Mouse (Mus musculus) brown adipose tissue, adult 24 weeks (tissue): Measurements from ENCODE around the gene 5730522E02Rik. TPM values are rescaled to one million over a fixed set of nuclear protein-coding genes. Genes with fewer than 3 reads are reported as not detected.

Experiments used
- H3K27ac ChIP-seq: fragments of 200-500 bp; replicated peaks from 2 replicates; pipeline ENCODE4 v1.5.1; 2012; ENCODE audit warnings: low read depth, mild to moderate bottlenecking, low read length
- H3K4me1 ChIP-seq: fragments of 200-500 bp; 2 replicates; pipeline ENCODE4 v1.6.1; 2012; ENCODE audit warnings: low read length, mixed read lengths; ENCODE audit not compliant: control insufficient read depth, insufficient read depth, insufficient read length
- H3K4me3 ChIP-seq: fragments of 200-500 bp; 2 replicates; pipeline ENCODE4 v1.5.1; 2012; ENCODE audit warnings: low read depth, mild to moderate bottlenecking, low read length, moderate library complexity; ENCODE audit not compliant: insufficient read depth
- polyA plus RNA-seq: library from polyadenylated mRNA; stranded (reverse); fragments of >200 nt; gene quantifications from 2 replicates; pipeline ENCODE4 v1.2.4, GENCODE M21; 2012; ENCODE audit not compliant: missing spikeins, insufficient read depth, insufficient read length

The 5730522E02Rik gene
- polyA plus RNA-seq, 1 experiment = not detected

GRCm38 (mm10) chr11:25646282-25646681 is 564.3 kb downstream of the 5730522E02Rik start:
- Histone ChIP-seq H3K4me1 (no peaks in the 10 kb centered on the region), H3K27ac (no peak overlapping the region), H3K4me3 (no peak overlapping the region)

GRCm38 (mm10) chr11:25644767-25645622 is 565.6 kb downstream of the 5730522E02Rik start:
- Histone ChIP-seq H3K27ac (no peak overlapping the region), H3K4me3 (no peak overlapping the region), H3K4me1 (no peaks in the 10 kb centered on the region)

- Histone ChIP-seq H3K4me3 (no peak overlapping the region), H3K27ac (no peak overlapping the region), H3K4me1 (no peaks in the 10 kb centered on the region)
These were observed 603.7 kb downstream of the 5730522E02Rik start for GRCm38 (mm10) chr11:25606886-25607285.

GRCm38 (mm10) chr11:25600030-25600429 is 610.5 kb downstream of the 5730522E02Rik start:
- Histone ChIP-seq H3K4me3 (no peak overlapping the region), H3K27ac (no peak overlapping the region), H3K4me1 (no peaks in the 10 kb centered on the region)

GRCm38 (mm10) chr11:25595303-25595702 is 615.3 kb downstream of the 5730522E02Rik start:
- no peak overlapping the region for H3K4me3 ChIP-seq
- no peak overlapping the region for H3K27ac ChIP-seq

GRCm38 (mm10) chr11:25594780-25595179 is 615.8 kb downstream of the 5730522E02Rik start:
- Histone ChIP-seq H3K4me3 (no peak overlapping the region), H3K4me1 (no peaks in the 10 kb centered on the region), H3K27ac (no peak overlapping the region)

More at GRCm38 (mm10) chr11:25595303-25595702, 615.3 kb downstream of the 5730522E02Rik start:
- H3K4me1 ChIP-seq = no peaks in the 10 kb centered on the region

- no peak overlapping the region for H3K27ac ChIP-seq
- no peak overlapping the region for H3K4me3 ChIP-seq
- no peaks in the 10 kb centered on the region for H3K4me1 ChIP-seq
These were observed 618.3 kb downstream of the 5730522E02Rik start for GRCm38 (mm10) chr11:25592268-25592667.

- Histone ChIP-seq H3K27ac (no peak overlapping the region), H3K4me1 (no peaks in the 10 kb centered on the region), H3K4me3 (no peak overlapping the region)
These were observed 620.3 kb downstream of the 5730522E02Rik start for GRCm38 (mm10) chr11:25590215-25590614.

GRCm38 (mm10) chr11:25589509-25589908 is 621.1 kb downstream of the 5730522E02Rik start:
- no peak overlapping the region for H3K27ac ChIP-seq
- no peaks in the 10 kb centered on the region for H3K4me1 ChIP-seq
- H3K4me3 ChIP-seq = no peak overlapping the region

- no peak overlapping the region for H3K4me3 ChIP-seq
- H3K27ac ChIP-seq = no peak overlapping the region
- H3K4me1 ChIP-seq = no peaks in the 10 kb centered on the region
These were observed 636.5 kb downstream of the 5730522E02Rik start for GRCm38 (mm10) chr11:25574129-25574465.

GRCm38 (mm10) chr11:25573408-25574128 is 637.0 kb downstream of the 5730522E02Rik start:
- Histone ChIP-seq H3K4me1 (no peaks in the 10 kb centered on the region), H3K4me3 (no peak overlapping the region), H3K27ac (no peak overlapping the region)

GRCm38 (mm10) chr11:25571396-25571795 is 639.2 kb downstream of the 5730522E02Rik start:
- H3K4me1 ChIP-seq = no peaks in the 10 kb centered on the region
- no peak overlapping the region for H3K27ac ChIP-seq
- no peak overlapping the region for H3K4me3 ChIP-seq

Other genes starting within 250 kb of the 5730522E02Rik start
- 3.0 and 9.4 TPM in 2 replicates for gene Fancl, start 175.4 kb upstream of the 5730522E02Rik start, polyA plus RNA-seq